Mouse (Mus musculus) R1 (cell line): ENCODE measurements around the gene Nhlrc4.
A peak's percentile ranks its signal among the peaks of the same experiment; 100 is the strongest.

Source experiments
- DNase-seq: peaks from one replicate; pipeline ENCODE4 v3.0.0-alpha.2; 2018; ENCODE audit warnings: low read depth, low spot score

The Nhlrc4 gene

DNA sequence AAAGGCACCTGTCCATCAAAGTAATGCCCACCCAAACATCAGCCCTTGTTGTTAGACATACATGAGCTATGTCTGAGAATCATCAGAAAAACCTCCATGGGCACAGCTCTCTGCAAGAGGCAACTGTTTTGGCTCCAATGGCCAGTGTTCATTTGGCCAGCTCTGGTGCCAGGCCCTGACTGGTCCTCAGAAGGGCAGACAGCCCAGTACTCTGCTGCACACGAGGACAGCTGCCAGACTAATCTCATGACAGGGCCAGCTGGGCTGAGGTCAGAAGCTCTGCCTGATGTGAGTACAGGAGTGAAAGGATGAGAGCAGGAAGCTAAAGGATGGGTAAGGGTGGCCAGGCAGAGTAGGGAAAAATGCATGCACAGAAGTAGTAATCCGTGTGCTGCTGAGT lies 19.4 kb downstream of the Nhlrc4 start:
- no peak for DNase-seq

DNA sequence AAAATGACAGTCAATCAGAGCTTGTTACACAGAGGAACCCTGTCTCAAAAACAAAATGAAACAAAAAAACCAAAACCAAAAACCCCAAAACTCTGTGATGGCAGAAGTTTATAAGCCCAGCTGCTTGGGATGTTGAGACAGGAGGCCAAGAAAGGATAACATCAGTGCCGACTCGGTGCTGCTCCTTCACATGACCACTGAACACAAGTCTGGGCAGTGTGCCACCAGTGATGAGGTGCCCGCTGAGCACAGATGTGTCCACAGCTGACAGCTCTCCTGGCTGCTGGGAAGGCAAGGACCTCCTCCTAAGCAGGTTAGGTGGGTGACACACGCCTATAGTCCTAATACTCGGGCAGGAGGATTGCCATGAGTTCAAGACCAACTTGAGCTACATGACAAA lies 22.6 kb downstream of the Nhlrc4 start:
- no peak for DNase-seq

DNA sequence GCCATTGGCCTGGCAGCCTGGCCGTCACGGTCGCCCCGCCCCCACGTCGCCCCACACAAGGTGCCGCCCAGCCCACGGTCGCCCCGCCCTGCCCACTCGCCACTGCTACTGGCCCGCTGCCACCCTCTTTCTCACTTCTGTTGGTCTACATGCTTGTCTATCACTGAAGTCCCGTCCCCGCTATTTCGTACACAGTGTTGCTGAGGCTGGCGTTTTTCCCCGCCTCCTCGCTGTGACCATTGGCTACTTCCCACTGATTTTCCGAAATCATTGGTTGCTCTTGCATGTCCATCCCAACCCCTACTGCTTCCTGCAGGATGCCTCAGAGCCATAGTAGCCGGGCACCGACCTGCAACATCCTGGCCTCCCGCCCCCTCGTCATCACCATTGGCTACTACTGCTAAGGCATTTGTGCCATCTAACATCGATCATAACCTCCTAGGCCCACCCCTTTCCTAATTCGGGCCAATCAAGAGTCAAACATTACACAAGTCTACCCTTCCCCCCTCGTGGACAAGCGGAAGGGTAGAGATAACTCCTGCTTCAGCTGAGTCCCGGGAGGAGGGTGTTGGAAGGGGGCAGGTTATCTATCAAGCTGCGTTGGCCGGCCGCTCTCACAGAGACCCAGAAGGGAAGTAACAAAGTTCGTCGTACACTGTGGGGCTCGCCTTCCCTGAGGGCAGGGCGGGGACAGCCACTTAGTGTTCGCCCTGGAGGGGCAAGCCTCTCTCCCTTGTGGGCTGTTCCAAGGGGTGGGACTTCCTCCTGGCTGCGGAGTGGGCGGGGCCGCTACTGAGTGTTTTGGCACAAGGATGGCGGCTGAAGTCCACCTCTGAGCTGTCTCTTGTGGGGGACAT lies 24.7 kb downstream of the Nhlrc4 start:
- peak; percentile 100 for DNase-seq

DNA sequence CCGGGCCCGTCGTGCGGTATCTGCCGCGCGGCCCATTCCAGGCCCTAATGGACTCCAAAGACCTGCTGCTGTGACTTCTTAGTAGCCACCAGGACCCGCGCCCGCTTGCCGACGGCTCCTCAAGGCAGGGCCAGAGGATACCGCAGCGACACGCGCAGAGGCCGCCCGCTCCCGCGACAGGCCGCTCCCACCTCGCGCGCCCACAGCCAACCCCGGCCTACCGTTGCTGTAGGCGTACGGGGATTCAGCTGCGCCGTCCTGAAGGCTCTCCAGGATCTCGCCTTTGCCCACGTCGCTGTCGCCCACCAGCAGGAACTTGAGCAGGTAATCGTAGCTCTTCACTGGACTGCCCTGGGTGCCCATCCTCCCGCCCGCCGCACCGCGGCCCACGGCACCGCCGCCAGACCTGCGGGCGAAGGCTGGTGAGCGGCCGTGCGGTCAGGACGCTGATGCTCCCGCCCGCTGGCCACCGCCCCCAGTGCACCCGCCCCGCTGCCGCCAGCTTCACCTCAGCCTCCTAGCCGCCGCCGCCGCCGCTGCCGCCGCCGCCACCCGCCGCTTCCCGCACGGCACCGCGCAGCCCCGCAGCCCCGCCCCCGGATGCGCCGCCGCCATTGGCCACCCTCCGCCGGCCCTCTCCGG lies 25.5 kb downstream of the Nhlrc4 start, which contains the start of gene Rab40c:
Gene Rab40c (minus strand): TSS at position 584 of the 642 bp plus-strand sequence.
- peak; percentile 61 for DNase-seq

DNA sequence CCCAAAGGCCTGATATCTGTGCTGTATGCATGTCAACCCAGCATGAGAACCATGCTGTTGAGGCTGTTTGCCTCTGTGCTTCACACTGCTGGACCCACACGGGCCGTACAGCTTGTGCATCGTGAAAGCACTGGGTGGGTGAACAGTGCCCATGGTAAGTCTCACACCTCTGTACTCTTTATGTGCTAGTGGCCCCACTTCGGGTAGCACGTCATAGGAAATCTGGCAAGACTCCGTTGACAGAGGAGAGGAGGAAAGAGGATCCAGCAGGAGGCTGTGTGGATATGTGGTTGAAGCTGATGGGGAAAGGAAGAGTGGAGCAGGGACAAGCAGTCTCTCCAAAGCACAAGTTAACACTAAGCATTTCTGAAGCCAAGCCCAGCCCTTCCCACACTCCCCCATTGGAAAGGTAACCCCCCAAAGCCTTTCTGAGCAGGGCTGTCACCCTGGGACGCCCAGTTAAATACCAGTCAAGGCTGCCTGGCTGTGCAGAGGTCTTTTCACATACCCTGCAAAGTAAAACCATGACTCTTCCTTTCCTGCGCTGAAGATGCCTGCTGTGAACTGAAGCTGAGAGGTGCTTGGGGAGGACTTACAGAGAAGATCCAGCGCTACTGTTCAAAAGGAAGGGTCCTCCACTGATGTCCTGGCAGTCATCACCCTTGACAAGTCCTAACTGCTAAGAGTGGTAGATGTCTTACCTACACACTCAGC lies 26.6 kb downstream of the Nhlrc4 start:
- no peak for DNase-seq

DNA sequence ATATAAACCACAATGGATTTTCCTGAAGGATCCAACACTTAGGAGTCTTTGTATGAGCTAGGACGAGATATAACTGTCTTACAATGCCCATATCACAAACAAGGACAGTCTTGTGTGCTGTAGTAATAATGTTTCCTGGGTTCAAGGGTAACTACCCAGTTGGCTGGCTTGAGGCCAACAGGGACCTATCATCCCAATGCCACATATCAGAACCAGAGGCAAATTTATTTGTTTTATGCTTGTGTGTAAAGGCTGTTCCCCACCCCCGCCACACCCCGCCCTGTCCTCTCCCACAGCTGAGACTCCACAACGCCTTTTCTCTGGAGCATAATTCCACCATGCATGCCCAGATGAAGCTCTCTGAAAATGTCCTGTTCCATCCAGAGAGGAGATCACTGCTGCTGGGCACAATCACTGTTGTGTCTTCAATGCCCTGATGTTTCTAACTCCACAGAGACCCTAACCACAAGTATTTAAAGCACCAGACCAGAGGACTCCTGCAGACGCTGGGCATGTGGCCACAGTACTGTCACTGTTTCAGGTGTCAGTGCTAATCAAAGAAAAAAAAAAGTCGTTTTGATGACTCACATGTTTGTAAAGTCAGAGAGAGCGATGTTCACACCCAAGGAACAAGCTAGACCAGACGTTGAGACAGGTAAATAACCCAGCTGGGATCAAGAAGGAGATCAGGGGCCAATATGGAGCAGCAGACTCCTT lies 27.7 kb downstream of the Nhlrc4 start:
- no peak for DNase-seq

DNA sequence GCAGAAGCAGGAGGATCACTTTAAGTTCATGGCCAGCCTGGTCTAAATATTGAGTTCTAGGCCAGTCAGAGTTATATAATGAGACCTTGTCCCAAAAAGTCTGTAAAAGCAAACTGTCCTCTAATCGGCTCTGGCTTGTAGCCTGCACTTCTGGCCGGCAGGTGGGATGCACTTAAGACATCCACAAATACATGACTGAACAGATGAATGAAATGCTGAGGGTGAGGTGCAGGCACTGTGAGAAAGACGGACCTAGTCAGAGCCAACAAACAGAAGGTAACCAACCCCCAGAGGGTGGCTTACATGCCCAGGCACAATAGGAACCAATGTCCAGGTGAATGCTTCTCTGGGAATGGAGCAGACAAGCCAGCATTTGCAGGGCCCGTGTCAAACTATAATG lies 30.5 kb downstream of the Nhlrc4 start:
- no peak for DNase-seq

DNA sequence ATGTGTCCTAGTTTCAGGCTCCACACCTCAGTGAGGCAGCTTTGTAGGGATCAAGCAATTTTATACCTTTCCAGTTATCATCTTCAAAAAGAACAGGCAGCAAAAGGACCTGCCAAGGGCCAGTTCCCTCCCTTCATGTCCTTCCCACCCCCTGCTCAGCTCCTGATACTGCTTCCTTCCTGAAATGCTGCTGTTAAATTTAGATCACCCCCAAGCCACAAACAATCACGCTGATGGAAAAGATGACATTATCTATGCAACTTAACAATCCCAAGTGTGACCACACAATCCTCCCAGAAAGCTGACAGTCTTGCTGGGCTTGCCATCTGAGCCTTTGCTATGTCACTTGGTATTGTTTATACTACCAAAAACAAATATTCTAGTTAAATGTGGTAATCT lies 30.9 kb downstream of the Nhlrc4 start:
- no peak for DNase-seq

DNA sequence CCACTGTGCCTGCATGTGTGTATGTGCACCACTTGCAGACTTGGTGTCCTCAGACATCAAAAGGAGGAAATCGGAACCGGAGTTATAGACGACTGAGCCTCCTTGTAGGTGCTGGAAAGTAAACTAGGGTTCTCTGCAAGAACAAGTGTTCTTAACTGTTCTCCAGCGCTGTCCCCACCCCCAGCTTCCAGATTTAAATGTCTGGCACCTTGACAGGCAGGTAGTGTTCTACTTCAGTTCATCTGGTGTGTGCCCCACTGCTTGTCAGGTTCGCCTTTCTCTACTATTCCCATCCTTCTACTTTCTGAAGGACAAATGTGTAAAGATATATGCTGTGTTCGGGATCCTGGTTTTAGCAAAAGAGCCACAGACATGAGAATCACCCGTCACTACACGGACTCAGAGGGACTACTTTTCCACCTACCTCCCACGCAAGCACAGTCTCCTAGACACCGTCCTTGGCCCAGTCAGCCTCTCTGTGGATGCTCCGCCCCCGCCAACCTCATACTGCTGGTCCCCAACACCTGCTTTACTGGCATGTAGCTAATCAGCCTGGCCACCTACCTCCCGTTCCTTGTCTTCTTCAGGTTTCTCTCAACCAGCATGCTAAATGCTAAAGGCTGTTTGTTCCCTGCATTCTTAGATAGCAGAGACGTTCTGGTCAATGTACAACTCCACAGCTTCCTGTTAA lies 31.4 kb downstream of the Nhlrc4 start:
- peak; percentile 24 for DNase-seq

DNA sequence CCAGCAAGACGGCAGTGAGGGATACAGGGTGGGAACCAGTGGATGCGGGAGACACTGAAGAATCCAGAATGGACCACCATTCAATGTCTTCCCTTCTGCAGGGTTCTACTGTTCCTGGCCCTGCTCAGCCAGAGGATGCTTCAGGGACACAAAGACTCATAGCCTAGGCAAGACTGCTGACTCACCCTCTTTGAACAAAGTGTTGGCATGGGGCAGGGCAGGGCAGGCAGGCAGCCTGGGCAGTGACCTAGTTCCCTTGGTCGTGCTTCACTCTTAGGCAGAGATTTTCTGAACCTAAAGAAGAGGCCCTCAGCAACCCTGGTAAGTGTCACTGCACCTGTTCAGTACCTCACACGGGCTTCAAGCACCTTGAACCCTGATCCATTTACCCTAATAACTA lies 32.9 kb downstream of the Nhlrc4 start:
- DNase-seq = no peak

DNA sequence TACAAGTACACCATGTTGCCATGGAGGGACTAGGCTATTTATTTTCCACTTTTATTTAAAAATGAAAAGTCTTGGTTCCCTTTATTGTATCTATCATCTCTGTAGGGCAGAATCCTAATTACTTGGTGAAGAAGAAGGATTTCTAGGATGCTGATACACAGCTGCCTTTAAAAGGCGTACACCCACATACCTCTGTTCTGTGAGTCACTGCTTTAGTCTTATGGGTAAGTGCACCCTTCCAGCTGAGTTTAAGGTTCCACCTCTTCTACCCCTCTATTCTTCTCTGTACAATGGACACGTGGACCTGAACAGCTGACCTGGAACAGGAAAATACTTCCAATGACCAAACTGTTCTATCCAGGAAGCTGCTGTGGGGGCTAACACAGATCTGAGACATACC lies 37.1 kb downstream of the Nhlrc4 start:
- DNase-seq = no peak

DNA sequence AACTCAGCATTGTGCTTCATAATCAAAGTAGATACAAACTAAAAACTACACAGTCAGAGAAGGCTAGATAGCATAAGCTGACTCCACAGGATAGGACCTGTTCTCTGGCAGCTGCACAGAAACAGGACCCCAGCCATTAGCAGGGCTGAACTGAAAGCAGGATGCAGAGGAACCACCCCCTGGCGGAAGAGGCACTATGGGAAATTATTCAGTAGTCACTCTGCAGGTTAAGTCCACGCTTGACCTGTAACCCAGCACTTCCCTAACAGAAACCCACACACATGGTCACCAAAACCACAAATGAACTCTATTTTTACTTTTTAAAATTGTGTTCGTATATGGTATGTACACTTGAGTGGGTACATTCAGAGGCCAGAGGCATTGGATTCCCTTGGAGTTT lies 41.7 kb downstream of the Nhlrc4 start:
- no peak for DNase-seq

DNA sequence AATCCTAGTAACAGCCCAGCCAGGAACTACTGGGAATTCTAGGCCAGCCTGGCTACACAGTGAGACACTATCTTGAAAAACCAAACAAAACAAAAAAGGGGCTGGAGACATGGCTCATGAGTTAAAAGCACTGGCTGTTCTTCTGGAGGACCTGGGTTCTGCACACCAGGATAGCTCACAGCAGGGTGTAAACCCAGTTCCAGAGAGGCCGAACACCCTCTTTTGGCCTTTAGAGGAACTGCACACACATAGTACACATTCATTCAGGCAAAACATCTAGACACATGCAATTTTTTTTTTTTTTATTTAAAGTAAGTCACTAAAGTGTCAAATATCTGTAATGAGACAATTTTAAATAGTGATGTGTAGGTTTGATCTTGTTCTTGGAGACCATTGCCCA lies 44.6 kb downstream of the Nhlrc4 start:
- peak; percentile 57 for DNase-seq

DNA sequence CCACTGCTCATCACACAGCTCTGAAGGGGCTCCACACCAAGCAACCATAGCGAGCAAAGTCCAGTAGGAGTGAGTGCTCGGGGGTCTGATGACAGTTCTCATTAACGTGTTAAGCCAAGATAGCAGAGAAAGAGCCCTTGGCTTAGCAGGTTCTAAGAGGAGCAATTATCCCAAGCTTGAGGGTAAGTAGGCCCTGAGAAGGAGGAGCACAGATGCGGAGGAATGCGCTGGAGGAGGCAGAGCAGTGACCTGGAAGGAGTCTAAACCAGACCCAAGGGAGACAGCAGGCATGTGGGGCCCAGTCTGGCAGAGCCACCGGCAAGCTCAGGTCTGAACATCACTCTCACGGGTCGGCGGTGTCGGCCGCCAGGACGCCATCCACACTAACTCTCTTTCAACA lies 48.9 kb downstream of the Nhlrc4 start:
- DNase-seq = no peak

DNA sequence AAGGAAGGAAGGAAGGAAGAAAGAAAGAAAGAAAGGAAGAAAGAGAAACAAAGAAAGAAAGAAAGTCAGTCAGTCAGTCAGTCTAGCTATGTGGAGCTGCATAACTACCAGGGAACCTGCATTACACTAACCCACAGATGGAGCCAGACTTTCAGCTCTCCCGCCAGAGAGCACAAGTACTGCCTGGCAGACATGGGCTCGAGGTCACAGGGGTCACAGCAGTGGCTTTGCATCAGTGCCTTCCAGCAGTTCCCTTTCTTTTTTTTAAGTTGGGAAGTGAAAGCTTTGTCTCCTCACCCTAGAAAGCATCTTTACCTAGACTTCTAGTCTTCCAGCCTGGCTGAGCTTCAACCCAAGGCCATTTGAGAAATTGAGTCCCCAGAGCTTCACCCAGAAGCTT lies 49.3 kb downstream of the Nhlrc4 start:
- no peak for DNase-seq

DNA sequence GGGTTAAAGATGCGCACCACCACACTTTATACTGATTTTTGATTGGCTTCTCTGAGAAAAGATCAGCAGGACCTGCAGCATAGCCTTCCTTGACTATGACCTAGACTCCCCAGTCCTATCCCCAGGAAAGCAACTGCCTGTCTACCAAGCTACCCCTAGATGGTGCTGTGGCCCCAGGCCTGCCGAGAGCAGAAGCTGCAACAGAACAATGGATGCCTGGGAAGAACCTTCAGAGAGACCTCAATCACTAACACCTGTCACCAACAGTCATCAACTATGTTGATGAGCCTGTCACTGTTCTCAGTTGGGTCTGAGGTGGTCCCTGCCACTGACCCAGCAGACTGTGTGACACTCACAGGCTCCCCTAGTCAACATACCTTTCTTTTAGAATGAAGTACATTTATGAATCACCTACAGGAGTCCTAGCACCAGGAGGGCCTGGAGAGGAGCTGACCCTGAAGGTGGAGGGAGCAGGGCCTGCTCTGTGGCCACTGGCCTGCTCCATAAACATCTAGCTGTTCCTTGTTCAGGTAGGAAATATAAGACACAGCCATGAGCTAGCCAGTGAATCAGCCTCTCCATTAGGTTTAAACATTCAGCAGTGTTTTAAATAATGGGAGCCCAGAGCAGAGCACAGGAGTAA lies 50.7 kb downstream of the Nhlrc4 start:
- peak; percentile 82 for DNase-seq
